Mouse (Mus musculus) gastrocnemius, adult 18-20 months (tissue): ENCODE data around the gene Cecr2. TPM values are rescaled to one million over a fixed set of nuclear protein-coding genes. Genes with fewer than 3 reads are reported as not detected.
"Not testable (repeated sequence)": the region's sequence is repeated elsewhere in the genome, so short reads cannot be mapped to it uniquely, and the experiment has no call there.

Source experiments
- DNase-seq: peaks from one replicate; pipeline ENCODE4 v3.0.0; 2021; ENCODE audit warnings: low spot score
- long read RNA-seq, 2 experiments: library from polyadenylated mRNA; stranded (forward); transcript quantifications; one replicate each; pipeline ENCODE4 v2.0.0; 2021
- total RNA-seq, 2 experiments: library from RNA; stranded (reverse); gene quantifications; 2 replicates each; pipeline ENCODE4 v1.2.3; 2021

The Cecr2 gene
- 1 to 10 TPM; 7.4 to 10.0 TPM for total RNA-seq
- long read RNA-seq, experiment 1, full-length matches to known transcripts = 2 of 3 reads
- long read RNA-seq, experiment 1, partial matches to known transcripts = 1 of 3 reads
- long read RNA-seq, experiment 1, other reads (novel, unspliced or antisense) = 0 of 3 reads
- long read RNA-seq, experiment 2, partial matches to known transcripts = 0 of 1 reads
- long read RNA-seq, experiment 2, other reads (novel, unspliced or antisense) = 0 of 1 reads

GRCm38 (mm10) chr6:120665816-120666760 lies at the start of gene Cecr2:
Gene Cecr2, plus strand, starts transcription at chr6:120666369.
- peak; percentile 72 for DNase-seq

GRCm38 (mm10) chr6:120617586-120617985 lies 48.6 kb upstream of the Cecr2 start:
- no peak for DNase-seq

GRCm38 (mm10) chr6:120618518-120619402 lies 47.4 kb upstream of the Cecr2 start:
- no peak for DNase-seq

GRCm38 (mm10) chr6:120620193-120620592 lies 46.0 kb upstream of the Cecr2 start:
- no peak for DNase-seq

GRCm38 (mm10) chr6:120625081-120625480 lies 41.1 kb upstream of the Cecr2 start:
- DNase-seq = no peak

- no peak for DNase-seq
Observed at GRCm38 (mm10) chr6:120627096-120627495, 39.1 kb upstream of the Cecr2 start.

- DNase-seq = no peak
Observed at GRCm38 (mm10) chr6:120628963-120629362, 37.2 kb upstream of the Cecr2 start.

GRCm38 (mm10) chr6:120635391-120636028 lies 30.7 kb upstream of the Cecr2 start:
- no peak for DNase-seq

- no peak for DNase-seq
Observed at GRCm38 (mm10) chr6:120639547-120639946, 26.6 kb upstream of the Cecr2 start.

- no peak for DNase-seq
Observed at GRCm38 (mm10) chr6:120641866-120642378, 24.2 kb upstream of the Cecr2 start.

- DNase-seq = no peak
Observed at GRCm38 (mm10) chr6:120643776-120644175, 22.4 kb upstream of the Cecr2 start.

GRCm38 (mm10) chr6:120644346-120645299 lies 21.5 kb upstream of the Cecr2 start:
- no peak for DNase-seq

- DNase-seq = not testable (repeated sequence)
Observed at GRCm38 (mm10) chr6:120647246-120648028, 18.7 kb upstream of the Cecr2 start.

- no peak for DNase-seq
Observed at GRCm38 (mm10) chr6:120648205-120648604, 18.0 kb upstream of the Cecr2 start.

- no peak for DNase-seq
Observed at GRCm38 (mm10) chr6:120652666-120653065, 13.5 kb upstream of the Cecr2 start.

GRCm38 (mm10) chr6:120655702-120656101 lies 10.5 kb upstream of the Cecr2 start:
- no peak for DNase-seq

- no peak for DNase-seq
Observed at GRCm38 (mm10) chr6:120658848-120659247, 7.3 kb upstream of the Cecr2 start.

GRCm38 (mm10) chr6:120665415-120665815 lies 754 bp upstream of the Cecr2 start:
- DNase-seq = peak; percentile 74
